Mouse (Mus musculus) hindbrain, embryonic 16.5 days (tissue): Measurements from ENCODE around the gene Trim28. TPM values are rescaled to one million over a fixed set of nuclear protein-coding genes. Genes with fewer than 3 reads are reported as not detected.

Source experiments
- ATAC-seq: fragments of 200-750 bp; cut with Nextera tagmentation; 2 replicates; pipeline ENCODE4 v1.8.0; 2017; ENCODE audit warnings: moderate TSS enrichment, moderate library complexity
- H3K27ac ChIP-seq: fragments of 300-500 bp; sonication (generic); 2 replicates; pipeline ENCODE4 v1.5.1; 2014; ENCODE audit warnings: low read depth, mild to moderate bottlenecking, control low read depth, low read length, moderate library complexity
- H3K27me3 ChIP-seq: fragments of 300-500 bp; sonication (generic); replicated peaks from 2 replicates; pipeline ENCODE4 v1.6.1; 2014; ENCODE audit warnings: low read length; ENCODE audit not compliant: control insufficient read depth, insufficient read depth
- H3K36me3 ChIP-seq: fragments of 300-500 bp; sonication (generic); 2 replicates; pipeline ENCODE4 v1.6.1; 2014; ENCODE audit warnings: mild to moderate bottlenecking, low read length, moderate library complexity, mixed read lengths; ENCODE audit not compliant: control insufficient read depth, insufficient read depth
- H3K4me1 ChIP-seq: fragments of 300-500 bp; sonication (generic); 2 replicates; pipeline ENCODE4 v1.6.1; 2014; ENCODE audit warnings: low read depth, low read length; ENCODE audit not compliant: control insufficient read depth, insufficient read depth
- H3K4me2 ChIP-seq: fragments of 300-500 bp; sonication (generic); 2 replicates; pipeline ENCODE4 v1.6.1; 2014; ENCODE audit warnings: mild to moderate bottlenecking, low read length, control low read depth, moderate library complexity
- H3K4me3 ChIP-seq: fragments of 300-500 bp; sonication (generic); 2 replicates; pipeline ENCODE4 v1.5.1; 2014; ENCODE audit warnings: mild to moderate bottlenecking, low read length, control low read depth, moderate library complexity
- H3K9ac ChIP-seq: fragments of 300-500 bp; sonication (generic); 2 replicates; pipeline ENCODE4 v1.6.1; 2014; ENCODE audit warnings: low read depth, mild to moderate bottlenecking, control low read depth, low read length, moderate library complexity
- H3K9me3 ChIP-seq: fragments of 300-500 bp; sonication (generic); 2 replicates; pipeline ENCODE4 v1.6.1; 2014; ENCODE audit warnings: mild to moderate bottlenecking, low read length, moderate library complexity; ENCODE audit not compliant: control insufficient read depth
- WGBS: fragments of 180-500 bp; shearing (Covaris S2); extraction: QIAGEN DNeasy Blood & Tissue Kit; methylation state at CpG from one replicate; pipeline ENCODE4 v1.1.7; 2014; 5-methylcytosine and 5-hydroxymethylcytosine counted together
- polyA plus RNA-seq: library from polyadenylated mRNA; unstranded; fragments of >200 nt; fragmentation: Nextera tagmentation; extraction: Ambion mirVana; gene quantifications from 2 replicates; pipeline ENCODE4 v1.2.1, GENCODE M21; 2015

Trim28 gene
- polyA plus RNA-seq, 1 experiment from 2014 or later: 165 TPM

- no peaks in the 10 kb centered on the region for H3K9me3 ChIP-seq
- H3K4me1 ChIP-seq: no peaks in the 10 kb centered on the region
- H3K4me3 ChIP-seq: no peak overlapping the region
- H3K27me3 ChIP-seq: no peaks in the 10 kb centered on the region
- H3K4me2 ChIP-seq: no peak overlapping the region
- no peak overlapping the region for H3K9ac ChIP-seq
- H3K27ac ChIP-seq: no peak overlapping the region
- no peak for ATAC-seq
- WGBS: 3% methylated on average over 3 of the region's 3 CpGs
- H3K36me3 ChIP-seq: no peaks in the 10 kb centered on the region
These were observed 6.7 kb upstream of the Trim28 start for GRCm38 (mm10) chr7:12992222-12992621.

DNA sequence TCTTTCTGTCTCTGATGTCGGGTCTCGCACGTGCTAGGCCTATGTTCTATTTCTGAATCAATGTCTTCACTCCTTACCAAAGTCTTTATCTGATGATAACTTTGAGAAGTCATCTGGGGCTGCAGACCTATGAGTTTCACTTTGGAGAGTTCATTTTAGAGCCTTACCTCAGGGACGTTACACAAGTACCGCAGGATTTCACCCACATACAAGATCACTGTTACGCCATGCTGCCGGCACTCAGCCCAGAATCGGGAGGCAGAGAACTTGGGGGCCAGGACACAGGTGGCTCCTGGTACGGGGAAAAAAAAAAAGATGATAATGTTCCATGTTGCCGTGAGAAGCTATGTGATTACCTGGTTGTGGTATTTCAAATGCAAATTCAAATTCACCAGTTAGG is 5.8 kb upstream of the Trim28 start:
- no peaks in the 10 kb centered on the region for H3K9me3 ChIP-seq

GRCm38 (mm10) chr7:12995862-12996261 is 3.1 kb upstream of the Trim28 start:
- no peak for ATAC-seq
- Histone ChIP-seq H3K9me3 (no peaks in the 10 kb centered on the region), H3K4me1 (no peaks in the 10 kb centered on the region), H3K4me3 (no peak overlapping the region), H3K27ac (no peak overlapping the region), H3K4me2 (no peak overlapping the region), H3K36me3 (no peaks in the 10 kb centered on the region), H3K27me3 (no peaks in the 10 kb centered on the region), H3K9ac (no peak overlapping the region)

More for the DNA sequence above, 5.8 kb upstream of the Trim28 start:
- no peak for ATAC-seq
- Histone ChIP-seq H3K9ac (no peak overlapping the region), H3K36me3 (no peaks in the 10 kb centered on the region), H3K27me3 (no peaks in the 10 kb centered on the region), H3K27ac (no peak overlapping the region), H3K4me3 (no peak overlapping the region), H3K4me2 (no peak overlapping the region), H3K4me1 (no peaks in the 10 kb centered on the region)
- 93% methylated on average over 10 of the region's 10 CpGs for WGBS

- Histone ChIP-seq H3K4me2 (no peak overlapping the region), H3K4me1 (no peaks in the 10 kb centered on the region), H3K9ac (no peak overlapping the region), H3K36me3 (no peaks in the 10 kb centered on the region), H3K4me3 (no peak overlapping the region), H3K27ac (no peak overlapping the region), H3K9me3 (no peaks in the 10 kb centered on the region), H3K27me3 (no peaks in the 10 kb centered on the region)
- WGBS: 69% methylated on average over 5 of the region's 5 CpGs
- no peak for ATAC-seq
These were observed 1.7 kb upstream of the Trim28 start for GRCm38 (mm10) chr7:12997230-12997629.

DNA sequence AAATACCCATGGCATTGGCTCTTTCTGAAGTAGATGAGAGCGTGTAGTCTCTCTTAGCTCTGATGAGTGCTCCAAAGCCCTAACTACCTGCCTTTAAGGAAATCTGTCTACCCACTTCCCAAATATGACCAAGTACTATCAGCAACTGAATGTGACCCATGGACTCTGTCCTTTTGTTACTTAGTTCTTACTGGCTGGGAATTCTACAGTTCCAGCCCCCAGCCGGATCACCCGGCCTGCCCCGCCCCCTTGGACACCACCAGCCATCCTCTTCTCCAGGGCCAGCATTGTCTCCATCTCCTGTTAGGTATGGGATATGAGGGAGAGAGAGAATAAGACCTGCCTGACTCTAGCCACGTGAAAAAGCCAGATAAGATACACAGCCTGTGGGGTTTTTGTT is 861 bp upstream of the Trim28 start, which contains the start of gene Slc27a5:
Slc27a5 (minus strand) TSS at position 140 of the 400 bp plus-strand sequence.
- no peak within 1 kb of the TSS for H3K27ac ChIP-seq
- no peaks in the 10 kb centered on the region for H3K4me1 ChIP-seq
- H3K27me3 ChIP-seq: no peaks in the 10 kb centered on the region
- no peak within 1 kb of the TSS for H3K9ac ChIP-seq
- H3K9me3 ChIP-seq: no peaks in the 10 kb centered on the region
- no peaks in the 10 kb centered on the region for H3K36me3 ChIP-seq
- ATAC-seq: no peak
- no peak within 1 kb of the TSS for H3K4me2 ChIP-seq
- no peak within 1 kb of the TSS for H3K4me3 ChIP-seq
- 73% methylated on average over 5 of the region's 5 CpGs for WGBS

DNA sequence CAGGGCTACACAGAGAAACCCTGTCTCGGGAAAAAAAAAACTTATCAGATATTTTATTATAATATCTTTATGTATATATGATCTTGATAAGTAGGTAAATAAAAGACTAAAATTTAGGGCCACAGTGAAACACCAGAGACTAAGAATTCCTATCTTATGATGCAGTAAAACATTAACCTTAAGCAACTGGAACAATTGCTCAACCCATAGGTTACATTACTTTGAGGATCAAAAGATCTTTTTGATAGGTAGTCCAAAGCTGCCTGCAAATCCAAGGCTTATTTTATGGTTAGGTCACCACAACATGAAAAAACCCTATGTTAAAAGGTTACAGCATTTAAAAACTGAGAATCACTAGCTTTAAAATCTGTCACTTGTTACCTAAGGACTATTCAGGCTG is 2.7 kb downstream of the Trim28 start:
- 77% methylated on average over 1 of the region's 1 CpGs for WGBS
- Histone ChIP-seq H3K9ac (no peak overlapping the region), H3K9me3 (no peaks in the 10 kb centered on the region), H3K27ac (no peak overlapping the region), H3K36me3 (peaks cover 12% of the 10 kb centered on the region), H3K27me3 (no peaks in the 10 kb centered on the region), H3K4me1 (no peaks in the 10 kb centered on the region), H3K4me2 (no peak overlapping the region), H3K4me3 (no peak overlapping the region)
- ATAC-seq: no peak

DNA sequence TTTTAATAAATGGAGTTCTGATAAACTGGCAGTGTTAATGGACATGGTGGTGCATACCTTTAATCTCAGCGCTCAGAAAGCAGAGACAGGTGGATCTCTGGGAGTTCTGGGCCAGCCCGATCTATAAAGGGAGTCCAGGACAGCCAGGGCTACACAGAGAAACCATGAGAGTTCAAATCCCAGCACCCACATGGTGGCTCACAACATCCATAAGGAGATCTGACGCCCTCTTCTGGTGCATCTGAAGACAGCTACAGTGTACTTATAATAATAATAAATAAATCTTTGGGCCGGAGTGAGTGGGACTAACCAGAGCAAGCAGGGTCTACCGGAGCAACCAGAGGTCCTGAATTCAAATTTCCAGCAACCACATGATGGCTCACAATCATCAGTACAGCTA is 4.5 kb downstream of the Trim28 start:
- no peaks in the 10 kb centered on the region for H3K27me3 ChIP-seq
- H3K4me2 ChIP-seq: no peak overlapping the region
- no peak for ATAC-seq
- H3K9ac ChIP-seq: no peak overlapping the region
- H3K4me1 ChIP-seq: peaks cover 7% of the 10 kb centered on the region
- peaks cover 20% of the 10 kb centered on the region for H3K36me3 ChIP-seq
- WGBS: 78% methylated on average over 5 of the region's 5 CpGs
- no peak overlapping the region for H3K27ac ChIP-seq
- H3K4me3 ChIP-seq: no peak overlapping the region
- no peaks in the 10 kb centered on the region for H3K9me3 ChIP-seq

GRCm38 (mm10) chr7:13006011-13006410 is 7.1 kb downstream of the Trim28 start:
- 80% methylated on average over 17 of the region's 17 CpGs for WGBS
- H3K4me3 ChIP-seq: no peak overlapping the region

DNA sequence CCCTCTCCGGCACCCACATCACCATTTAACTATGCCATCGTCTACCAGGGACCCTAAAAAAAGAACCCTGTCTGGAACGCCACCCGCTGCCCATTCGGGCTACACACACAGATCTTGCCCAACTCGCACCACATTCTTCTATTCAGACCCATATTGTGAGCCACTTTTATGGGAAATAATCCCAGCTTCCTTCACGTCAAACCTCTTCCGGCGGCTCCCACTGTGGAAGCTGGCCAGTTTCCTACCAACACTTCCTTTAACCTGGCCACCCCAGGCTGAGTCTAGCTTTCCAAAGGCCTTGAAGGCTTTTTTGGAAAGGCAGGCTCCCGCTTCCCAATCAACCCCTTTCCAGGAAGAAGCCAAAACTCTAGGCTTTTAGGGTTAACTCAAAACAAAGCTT is 7.6 kb downstream of the Trim28 start:
- Histone ChIP-seq H3K4me1 (peaks cover 13% of the 10 kb centered on the region), H3K27me3 (no peaks in the 10 kb centered on the region), H3K9me3 (no peaks in the 10 kb centered on the region), H3K9ac (no peak overlapping the region), H3K4me3 (no peak overlapping the region), H3K27ac (no peak overlapping the region), H3K36me3 (peaks cover 20% of the 10 kb centered on the region), H3K4me2 (no peak overlapping the region)
- ATAC-seq: no peak
- WGBS: 86% methylated on average over 10 of the region's 10 CpGs

More at GRCm38 (mm10) chr7:13006011-13006410, 7.1 kb downstream of the Trim28 start:
- no peak for ATAC-seq
- H3K36me3 ChIP-seq: peaks cover 20% of the 10 kb centered on the region
- H3K4me1 ChIP-seq: peaks cover 13% of the 10 kb centered on the region
- no peak overlapping the region for H3K27ac ChIP-seq
- no peak overlapping the region for H3K9ac ChIP-seq
- H3K27me3 ChIP-seq: no peaks in the 10 kb centered on the region
- no peaks in the 10 kb centered on the region for H3K9me3 ChIP-seq
- H3K4me2 ChIP-seq: no peak overlapping the region
